Comparison of ENCODE assay signal across 19 mouse cellular contexts in genomic region chr2:126467790-126468189, GRCm38 (mm10). TPM values are rescaled to one million over a fixed set of nuclear protein-coding genes. Genes with fewer than 3 reads are reported as not detected.
A peak's percentile ranks its signal among the peaks of the same experiment; 100 is the strongest.
DNase-seq lines count a peak whose midpoint lies in the region; ATAC-seq and TF ChIP-seq lines count a peak whose summit lies in the region.
"Had no signal": no experiment of that assay in that cellular context is flagged by ENCODE, and none has a peak within 500 bp of the region (broad histone marks: within the 10 kb centered on the region; RNA-seq: fewer than 3 reads in every experiment).

No protein-coding gene starts in this region.

- no peaks in the 10 kb centered on the region for H3K27me3 ChIP-seq in midbrain, embryonic 11.5 days (ENCODE audit: control insufficient read depth, insufficient read depth, low read length)
- H3K27me3 ChIP-seq: embryonic facial prominence, embryonic 15.5 days; heart, embryonic 12.5 days; limb, embryonic 15.5 days; midbrain, embryonic 15.5 days; neural tube, embryonic 13.5 days; stomach, embryonic 15.5 days had no signal

- no peaks in the 10 kb centered on the region for H3K36me3 ChIP-seq in midbrain, embryonic 11.5 days (ENCODE audit: control insufficient read depth, insufficient read depth, low read length)
- H3K36me3 ChIP-seq: embryonic facial prominence, embryonic 15.5 days; heart, embryonic 12.5 days; limb, embryonic 15.5 days; midbrain, embryonic 15.5 days; neural tube, embryonic 13.5 days; stomach, embryonic 15.5 days had no signal

- no peak for TF ChIP-seq CTCF in bone marrow, adult 2 months (IDR thresholded peaks at IDR 0.05; ENCODE audit: control insufficient read depth, insufficient read depth, low read length)

- ATAC-seq in megakaryocyte progenitor cell, adult 5-6 weeks (replicated peaks; ENCODE audit: poor library complexity), result peak; percentile 72
- no peak for ATAC-seq in midbrain, embryonic 11.5 days (ENCODE audit: low FRiP score)
- ATAC-seq: midbrain, embryonic 15.5 days had no signal

- WGBS in bone marrow, adult 2 months, result 5% methylated on average over 4 of the region's 4 CpGs
- WGBS in midbrain, embryonic 11.5 days, result 87% methylated on average over 4 of the region's 4 CpGs

- no peak overlapping the region for H3K4me3 ChIP-seq in bone marrow, adult 2 months (replicated peaks; ENCODE audit: control insufficient read depth, low read depth, low read length)
- H3K4me3 ChIP-seq in midbrain, embryonic 11.5 days (ENCODE audit: low read depth, low read length), result no peak overlapping the region
- H3K4me3 ChIP-seq: embryonic facial prominence, embryonic 15.5 days; heart, embryonic 12.5 days; limb, embryonic 15.5 days; midbrain, embryonic 15.5 days; neural tube, embryonic 13.5 days; stomach, embryonic 15.5 days had no signal

- TF ChIP-seq POLR2A in bone marrow, adult 2 months (IDR thresholded peaks at IDR 0.05; ENCODE audit: borderline replicate concordance, control insufficient read depth, low read depth, low read length), result no peak

- H3K4me1 ChIP-seq in bone marrow, adult 2 months (ENCODE audit: control insufficient read depth, insufficient read depth, low read length), result peaks cover 11% of the 10 kb centered on the region; the same call in 1 of the 2 replicates
- H3K4me1 ChIP-seq in midbrain, embryonic 11.5 days (ENCODE audit: control insufficient read depth, insufficient read depth, low read length), result no peaks in the 10 kb centered on the region
- H3K4me1 ChIP-seq: limb, embryonic 15.5 days; midbrain, embryonic 15.5 days; neural tube, embryonic 13.5 days; stomach, embryonic 15.5 days had no signal

- H3K9me3 ChIP-seq in midbrain, embryonic 11.5 days (ENCODE audit: control insufficient read depth, low read length), result no peaks in the 10 kb centered on the region
- H3K9me3 ChIP-seq: embryonic facial prominence, embryonic 15.5 days; heart, embryonic 12.5 days; limb, embryonic 15.5 days; midbrain, embryonic 15.5 days; neural tube, embryonic 13.5 days; stomach, embryonic 15.5 days had no signal

- peak; percentile 41 for DNase-seq in thymus, postnatal 25 days
- no peak for DNase-seq in thymus, postnatal 14 days
- DNase-seq in urinary bladder, adult 18-20 months (ENCODE audit: low spot score in 2 of 2), result no peak
- no peak for DNase-seq in adipocyte (ENCODE audit: low spot score)
- no peak for DNase-seq in midbrain, embryonic 11.5 days (ENCODE audit: low spot score, missing footprints)
- DNase-seq: adrenal gland, adult 8-10 months; cerebellum, adult 2 months; gastrocnemius, postnatal 25 days; heart, postnatal 4 days; right cerebral cortex, postnatal 4 days had no signal

- H3K9ac ChIP-seq in midbrain, embryonic 11.5 days (ENCODE audit: low read length), result no peak overlapping the region
- H3K9ac ChIP-seq: embryonic facial prominence, embryonic 15.5 days; heart, embryonic 12.5 days; limb, embryonic 15.5 days; midbrain, embryonic 15.5 days; neural tube, embryonic 13.5 days; stomach, embryonic 15.5 days had no signal

- H3K27ac ChIP-seq in bone marrow, adult 2 months (ENCODE audit: control insufficient read depth, insufficient read depth, low read depth, low read length, poor library complexity), result peak overlapping the region; percentile 84
- H3K27ac ChIP-seq in midbrain, embryonic 11.5 days (ENCODE audit: low read depth, low read length), result no peak overlapping the region
- H3K27ac ChIP-seq: embryonic facial prominence, embryonic 15.5 days; kidney, postnatal 0 days; limb, embryonic 15.5 days; midbrain, embryonic 15.5 days; neural tube, embryonic 13.5 days; stomach, embryonic 15.5 days had no signal

- H3K4me2 ChIP-seq in midbrain, embryonic 11.5 days, result no peak overlapping the region
- H3K4me2 ChIP-seq: embryonic facial prominence, embryonic 15.5 days; heart, embryonic 12.5 days; limb, embryonic 15.5 days; midbrain, embryonic 15.5 days; neural tube, embryonic 13.5 days; stomach, embryonic 15.5 days had no signal

RNA-seq across cellular contexts. Expression of gene Atp8b4, which starts 32.7 kb away (rescaled TPM):
- 8.3 and 25.1 TPM in 2 replicates for polyA plus RNA-seq in bone marrow, adult 2 months (2011; ENCODE audit: insufficient read depth, insufficient read length, low replicate concordance, missing spikeins)
- 276 and 297 TPM in 2 replicates for total RNA-seq in megakaryocyte progenitor cell, adult 5-6 weeks (2015)
- 305 and 319 TPM in 2 replicates for total RNA-seq in megakaryocyte progenitor cell, adult 5-6 weeks (2017)
- polyA plus RNA-seq in midbrain, embryonic 11.5 days (2014; fragmentation: Nextera tagmentation; extraction: Ambion mirVana), result 0.07 TPM in 1 of 2 replicates, not detected in the other
- polyA plus RNA-seq: neural tube, embryonic 13.5 days had no signal
